Mouse (Mus musculus): ENCODE results near the gene Slc6a11.

Gene Slc6a11

DNA sequence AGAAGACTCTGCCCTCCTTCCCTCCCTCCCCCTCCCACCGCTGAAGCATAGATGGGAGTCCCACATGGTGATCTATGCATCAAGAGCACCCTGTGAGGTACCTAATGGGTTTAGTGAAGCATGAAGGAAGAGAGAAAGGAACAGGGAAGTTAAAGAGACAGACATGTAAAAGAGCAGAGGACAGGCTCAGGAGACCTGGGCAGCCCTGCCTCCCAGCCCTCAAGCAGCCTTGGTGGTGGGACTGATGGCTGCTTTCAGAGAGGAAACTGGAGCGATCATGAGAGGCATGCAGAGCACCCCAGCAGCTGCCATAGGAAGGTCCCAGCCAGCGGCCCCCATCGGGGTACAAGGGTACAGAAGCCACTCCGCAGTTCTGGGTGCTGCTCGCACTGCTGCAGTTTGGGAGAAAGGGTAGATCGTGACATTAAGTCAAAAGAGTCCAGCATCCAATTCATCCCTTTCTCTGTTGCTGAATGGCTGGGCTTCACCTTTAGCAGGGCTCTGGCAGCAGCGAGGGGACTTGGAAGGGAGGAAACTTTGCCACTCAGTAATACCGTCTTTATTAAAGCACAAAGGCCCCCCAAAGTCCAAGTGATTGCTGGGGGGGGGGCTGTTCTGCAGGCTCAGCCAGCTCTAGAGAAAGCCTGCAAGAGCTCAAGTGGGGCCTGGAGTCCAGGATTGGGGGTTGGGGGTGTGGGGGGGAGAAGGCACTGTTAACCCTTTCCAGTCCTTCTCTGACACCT is 43.5 kb downstream of the Slc6a11 start:
- DNase-seq (ENCODE audit: extremely low spot score, low read depth, low spot score), result no peak

DNA sequence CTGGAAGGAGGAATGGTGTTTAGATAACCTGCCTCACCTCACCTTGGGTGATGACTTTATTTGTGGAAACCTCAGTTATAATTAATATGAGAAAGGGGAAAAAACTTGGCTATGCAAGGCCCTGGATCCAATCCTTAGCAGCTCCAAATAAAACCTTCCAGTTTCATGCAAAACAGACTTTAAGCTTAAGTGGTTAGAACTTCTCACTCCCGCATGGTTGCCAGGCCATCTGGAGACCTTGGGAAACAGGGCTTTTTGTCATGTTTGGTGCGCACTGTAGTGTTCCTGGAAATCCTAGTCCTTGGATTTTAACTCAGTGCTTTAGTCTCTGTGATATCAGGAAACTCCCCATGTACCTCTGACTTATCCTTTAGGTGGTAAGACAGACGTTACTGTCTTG is 47.1 kb downstream of the Slc6a11 start:
- no peak for DNase-seq (ENCODE audit: extremely low spot score, low read depth, low spot score)

DNA sequence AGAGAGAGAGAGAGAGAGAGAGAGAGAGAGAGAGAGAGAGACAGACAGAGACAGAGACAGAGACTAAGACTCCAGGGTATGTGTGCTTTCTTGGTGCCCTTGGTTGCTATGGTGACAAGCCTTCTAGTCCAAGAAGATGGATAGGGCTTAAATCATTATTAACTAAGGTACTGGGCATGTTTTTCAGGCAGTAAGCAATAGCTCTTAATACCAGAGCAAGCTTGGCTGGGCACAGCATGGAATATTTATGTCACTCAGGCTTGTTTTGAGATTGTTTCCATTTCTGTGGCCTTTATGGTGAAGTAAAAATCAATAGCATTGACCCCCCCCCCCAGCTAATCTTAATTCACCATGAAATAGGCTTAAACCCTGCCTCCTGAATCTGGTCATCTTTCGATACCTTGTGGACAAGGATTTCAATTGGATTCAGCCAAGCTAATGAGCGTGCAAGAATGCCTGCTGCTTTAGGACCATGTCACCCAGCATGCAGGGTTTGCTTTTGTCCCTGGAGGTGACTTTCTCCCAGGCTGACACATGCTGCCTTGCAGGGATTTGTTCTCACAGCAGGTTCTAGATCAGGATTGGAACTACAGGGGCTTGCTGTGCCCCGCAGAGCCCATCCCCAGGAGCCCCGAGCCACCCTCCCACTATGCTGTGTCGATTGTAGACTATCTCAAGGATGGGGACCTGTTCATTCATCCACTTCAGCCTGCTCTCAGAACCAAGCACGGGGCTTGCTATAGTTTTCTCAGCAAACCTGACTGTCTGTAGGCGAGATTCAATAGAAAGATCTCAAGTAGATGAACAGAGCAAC is 51.5 kb downstream of the Slc6a11 start:
- no peak for DNase-seq (ENCODE audit: extremely low spot score, low read depth, low spot score)

DNA sequence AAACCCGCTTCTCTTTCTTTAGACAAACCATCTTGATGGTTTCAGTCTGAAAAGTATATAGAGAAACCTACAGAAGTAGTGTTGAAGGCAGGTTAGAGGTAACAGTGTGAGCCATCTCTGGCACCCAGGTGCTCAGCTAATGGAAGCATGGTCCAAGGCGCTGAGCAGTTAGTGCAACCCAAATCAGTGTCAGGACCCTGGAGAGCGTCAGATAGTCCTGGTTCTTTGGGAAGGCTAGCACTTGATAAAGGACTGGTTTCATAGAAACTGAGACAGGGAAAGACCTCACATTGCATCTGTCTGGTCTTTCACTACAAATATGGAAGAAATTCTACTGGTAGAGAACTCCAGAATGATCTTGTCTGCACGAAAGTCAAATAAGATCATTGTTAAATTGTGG is 56.1 kb downstream of the Slc6a11 start:
- DNase-seq (ENCODE audit: extremely low spot score, low read depth, low spot score), result peak; percentile 18

DNA sequence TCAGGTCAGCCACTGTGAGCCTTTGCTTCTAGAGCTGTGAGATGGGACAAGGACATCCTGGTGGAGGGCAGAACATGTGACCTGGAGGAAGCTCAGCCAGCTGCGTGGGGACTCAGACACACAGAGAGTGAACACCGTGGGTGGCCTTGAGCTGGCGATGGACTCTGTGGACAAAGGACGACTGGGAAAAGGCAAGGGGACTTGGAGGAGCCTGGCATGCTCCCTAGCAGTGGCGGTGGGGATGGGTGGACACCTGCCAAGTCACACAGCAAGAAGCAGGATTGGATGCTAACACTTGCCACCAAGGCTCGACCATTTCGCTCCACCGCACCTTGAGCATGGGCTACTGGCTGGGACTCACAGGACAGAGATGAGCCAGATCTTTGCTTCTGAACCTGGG is 57.8 kb downstream of the Slc6a11 start:
- no peak for DNase-seq (ENCODE audit: extremely low spot score, low read depth, low spot score)

DNA sequence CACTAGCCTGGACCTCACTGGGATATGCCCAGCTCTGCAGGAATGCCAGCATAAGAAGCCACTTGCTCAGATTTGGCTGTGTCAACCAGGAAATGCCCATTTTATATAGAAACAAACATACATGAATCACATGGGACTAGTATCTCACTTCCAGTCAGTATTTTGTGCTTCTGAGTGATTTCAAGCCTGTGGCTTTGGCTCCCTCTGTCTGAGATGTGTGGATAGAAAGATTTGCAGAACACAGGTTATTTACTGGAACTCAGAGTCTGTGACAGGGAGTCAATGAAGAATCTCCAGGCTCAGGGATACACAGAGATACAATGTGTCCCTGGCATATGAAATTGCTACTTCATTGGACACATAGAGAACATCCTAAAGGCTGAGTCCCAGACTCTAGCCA is 65.0 kb downstream of the Slc6a11 start:
- DNase-seq (ENCODE audit: extremely low spot score, low read depth, low spot score), result no peak

DNA sequence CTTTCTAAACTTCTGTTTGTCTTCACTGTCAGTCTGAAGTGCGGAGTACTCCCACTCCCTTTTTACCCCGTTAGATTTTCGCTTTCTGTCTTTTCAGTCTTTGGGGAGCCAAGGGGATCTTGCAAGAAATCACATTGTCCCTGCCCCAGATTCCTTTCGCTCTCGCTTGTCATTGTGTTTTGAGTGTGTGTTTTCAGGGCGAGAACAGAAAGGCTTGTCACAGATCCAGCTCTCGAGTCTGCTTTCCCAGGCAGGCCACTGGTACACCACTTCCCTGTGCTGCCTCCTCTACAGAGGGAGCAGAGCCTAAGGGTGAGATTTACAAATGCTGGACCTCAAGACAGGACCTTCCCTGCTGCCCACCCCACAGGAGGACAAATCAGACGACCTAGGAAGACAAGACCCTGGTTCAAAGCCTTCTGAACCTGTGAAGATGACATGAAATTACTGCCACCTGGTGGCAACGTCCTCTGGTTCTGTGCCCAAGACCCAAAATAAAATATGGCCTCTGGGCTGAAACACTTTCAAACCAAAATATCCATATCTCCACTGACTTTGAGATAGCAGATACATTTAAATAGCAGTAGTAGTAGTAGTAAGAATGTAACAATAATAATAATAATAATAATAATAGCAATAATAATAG is 68.3 kb downstream of the Slc6a11 start:
- no peak for DNase-seq (ENCODE audit: extremely low spot score, low read depth, low spot score)

DNA sequence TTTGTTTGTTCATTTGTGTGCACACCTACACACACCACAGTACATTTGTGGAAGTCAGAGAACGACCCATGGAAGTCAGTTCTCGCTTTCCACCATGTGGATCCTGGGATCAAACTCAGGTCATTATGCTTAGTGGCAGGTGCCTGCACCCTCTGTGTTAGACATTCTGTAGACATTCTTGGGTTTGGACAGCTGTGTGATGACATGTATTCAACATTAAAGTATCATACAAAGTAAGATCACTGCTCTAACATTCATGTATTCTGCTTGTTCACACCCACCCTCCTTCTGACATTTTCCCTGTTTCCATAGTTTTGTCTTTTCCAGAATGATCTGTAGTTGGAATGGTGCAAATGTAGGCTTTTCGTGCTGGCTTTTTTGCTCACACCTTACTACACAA is 73.5 kb downstream of the Slc6a11 start:
- no peak for DNase-seq (ENCODE audit: extremely low spot score, low read depth, low spot score)

DNA sequence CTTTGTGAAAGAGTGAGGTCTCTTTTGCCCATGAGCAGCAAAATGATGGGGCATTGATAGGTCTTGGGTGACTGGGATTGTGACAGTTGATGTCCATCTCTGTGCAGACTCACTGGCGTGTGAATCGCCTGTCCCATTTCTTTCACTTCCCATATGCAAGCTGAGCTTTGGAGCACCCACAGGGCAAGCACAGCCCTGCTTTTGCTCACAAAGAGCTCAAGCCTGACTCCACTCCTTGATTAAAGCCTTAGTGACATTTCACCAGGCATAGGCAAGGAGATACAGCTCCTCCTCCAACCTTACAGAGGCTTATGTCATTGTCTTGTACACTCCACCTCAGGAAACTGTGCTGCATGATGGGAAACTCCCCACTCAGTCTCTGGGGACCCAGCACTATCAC is 77.3 kb downstream of the Slc6a11 start:
- DNase-seq (ENCODE audit: extremely low spot score, low read depth, low spot score), result no peak

DNA sequence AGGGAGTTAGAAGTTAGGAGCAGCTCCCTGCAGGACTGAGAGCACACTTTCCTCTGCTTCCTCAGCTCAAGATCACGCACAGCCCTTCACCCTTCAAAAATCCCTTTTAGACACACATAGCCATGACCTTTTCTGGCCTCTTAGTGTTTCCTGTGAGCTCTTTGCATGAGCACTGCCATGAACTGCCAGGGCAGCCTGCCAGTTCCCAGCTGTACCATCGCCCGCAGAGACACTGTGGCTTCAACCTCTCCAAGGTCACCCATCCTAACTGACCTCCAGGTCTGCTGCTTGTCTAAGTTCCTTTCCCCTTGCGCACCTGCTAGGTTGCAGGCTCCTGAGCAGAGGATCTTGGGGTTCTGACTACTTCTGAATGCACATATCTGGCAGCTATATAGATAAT is 83.4 kb downstream of the Slc6a11 start:
- no peak for DNase-seq (ENCODE audit: extremely low spot score, low read depth, low spot score)

DNA sequence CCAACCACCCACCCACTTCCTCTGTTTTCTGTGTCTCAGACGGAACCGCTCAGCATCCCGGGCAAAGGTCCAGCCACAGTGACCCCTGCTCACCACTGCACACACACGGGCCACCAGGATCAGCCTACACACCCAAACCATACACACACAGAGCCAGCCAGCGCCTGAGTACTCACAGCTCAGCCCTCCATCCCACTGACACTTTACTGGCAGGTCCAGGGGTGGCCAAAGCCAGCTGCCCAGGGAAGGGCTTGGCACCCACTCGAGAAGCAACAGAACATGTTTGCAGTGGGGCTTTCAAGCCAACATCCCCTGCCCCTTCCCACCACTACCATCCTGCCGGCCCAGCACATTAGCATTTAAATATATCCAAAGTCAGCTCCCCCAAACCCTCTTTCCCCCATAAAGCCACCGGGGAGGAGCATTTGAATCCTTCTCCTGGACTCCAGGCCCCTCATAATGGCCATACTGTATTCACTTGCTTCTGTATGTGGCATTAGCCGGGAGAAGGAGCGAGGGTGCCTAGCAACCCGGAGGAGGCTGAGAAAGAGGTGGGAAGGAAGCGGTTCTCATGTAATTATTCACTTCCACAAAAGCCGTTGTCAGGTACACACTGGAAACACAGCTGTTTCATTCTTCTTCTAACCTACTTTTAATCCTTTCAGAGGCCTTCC is 85.8 kb downstream of the Slc6a11 start:
- DNase-seq (ENCODE audit: extremely low spot score, low read depth, low spot score), result no peak

DNA sequence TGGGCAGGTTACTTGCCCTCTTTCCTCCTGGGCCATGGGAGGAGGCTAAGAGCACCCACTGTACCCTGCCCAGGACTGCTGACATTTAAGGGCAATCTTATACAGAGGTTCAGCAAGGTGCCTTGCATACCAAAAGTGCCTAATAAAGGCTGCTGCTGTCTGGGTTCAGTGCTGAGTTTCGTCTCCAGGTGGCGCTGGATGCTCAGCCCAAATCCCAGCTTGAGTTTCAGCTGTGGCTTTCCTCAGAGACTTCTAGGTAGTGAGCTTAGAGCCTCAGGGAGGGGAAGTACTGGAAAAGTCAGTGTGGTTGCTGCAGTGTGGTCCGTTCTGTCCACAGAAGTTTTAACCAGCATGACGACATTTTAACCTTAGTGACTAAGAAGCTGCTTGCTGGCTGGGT is 93.4 kb downstream of the Slc6a11 start:
- no peak for DNase-seq (ENCODE audit: extremely low spot score, low read depth, low spot score)

DNA sequence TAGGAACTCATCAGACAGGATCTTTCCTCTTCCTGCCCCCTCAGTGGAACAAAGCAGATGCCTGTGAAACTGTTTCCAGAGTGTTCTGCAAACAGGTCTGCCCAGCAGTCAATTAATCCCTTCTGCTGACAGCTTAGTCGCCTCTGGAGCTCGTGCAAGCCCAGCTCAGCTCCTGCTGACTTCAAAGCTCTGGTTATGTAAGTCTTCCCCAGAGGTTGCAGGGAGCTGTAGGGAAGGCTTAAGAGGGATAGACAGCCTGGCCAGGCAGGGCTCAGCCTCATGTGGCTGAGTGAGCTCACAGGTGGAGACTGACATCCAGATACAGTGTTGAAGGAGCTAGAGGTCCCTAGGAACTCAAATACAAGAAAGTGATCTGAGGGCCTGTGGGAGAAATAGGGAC is 96.3 kb downstream of the Slc6a11 start:
- DNase-seq (ENCODE audit: extremely low spot score, low read depth, low spot score), result peak; percentile 22

DNA sequence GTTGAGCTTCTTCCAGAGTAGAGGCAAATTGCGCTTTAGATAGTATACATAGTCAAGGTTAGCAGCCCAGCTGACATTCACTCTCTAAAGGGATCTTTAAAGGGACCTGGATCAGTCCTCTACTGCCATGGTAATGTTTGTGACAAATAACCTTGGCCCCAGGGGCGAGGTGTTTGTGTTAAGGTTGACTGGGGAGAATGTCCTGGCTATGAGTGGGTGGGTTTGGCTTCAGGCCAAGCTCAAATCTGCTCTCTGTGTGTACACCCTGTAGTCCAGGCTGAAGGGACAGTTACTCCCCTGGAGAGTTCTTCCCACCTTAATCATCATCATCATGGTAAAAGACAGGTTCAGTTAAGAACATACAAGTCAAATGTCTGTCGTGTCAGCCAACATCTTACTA is 97.2 kb downstream of the Slc6a11 start:
- DNase-seq (ENCODE audit: extremely low spot score, low read depth, low spot score), result no peak

DNA sequence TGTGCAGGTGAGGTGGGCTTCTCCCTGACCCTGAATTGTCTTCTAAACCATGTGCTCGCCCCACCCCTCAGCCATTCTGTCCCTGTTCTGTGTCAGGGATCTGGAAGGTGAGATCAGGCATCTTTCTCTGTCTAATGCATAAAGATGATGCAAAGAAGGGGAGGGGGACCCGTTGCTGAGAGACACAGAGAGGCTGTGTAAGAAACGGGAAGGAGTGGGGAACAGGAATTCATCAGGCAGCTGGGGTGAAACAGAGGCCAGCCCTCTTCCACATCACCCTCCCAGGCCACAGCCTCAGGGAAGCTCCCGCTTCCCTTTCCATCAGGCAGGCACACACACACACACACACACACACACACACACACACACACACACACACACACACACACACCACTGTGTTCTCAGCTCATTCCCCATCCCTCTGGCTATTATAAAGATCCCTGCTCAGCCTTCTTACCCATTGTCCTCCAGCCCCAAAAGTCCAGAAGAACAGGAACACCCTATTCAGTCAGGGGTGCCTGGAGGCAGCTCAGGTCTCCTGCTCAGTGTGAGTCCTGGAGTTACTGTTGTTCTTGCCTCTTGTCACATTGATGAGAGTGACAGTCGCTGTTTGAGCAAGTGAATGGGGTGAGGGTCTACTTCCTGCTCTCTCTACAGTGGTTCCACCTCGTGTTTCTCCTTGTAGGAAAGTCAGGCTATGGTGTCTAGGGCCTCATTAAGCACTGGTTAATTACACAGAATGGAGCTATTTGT is 108.0 kb downstream of the Slc6a11 start:
- DNase-seq (ENCODE audit: extremely low spot score, low read depth, low spot score), result no peak

DNA sequence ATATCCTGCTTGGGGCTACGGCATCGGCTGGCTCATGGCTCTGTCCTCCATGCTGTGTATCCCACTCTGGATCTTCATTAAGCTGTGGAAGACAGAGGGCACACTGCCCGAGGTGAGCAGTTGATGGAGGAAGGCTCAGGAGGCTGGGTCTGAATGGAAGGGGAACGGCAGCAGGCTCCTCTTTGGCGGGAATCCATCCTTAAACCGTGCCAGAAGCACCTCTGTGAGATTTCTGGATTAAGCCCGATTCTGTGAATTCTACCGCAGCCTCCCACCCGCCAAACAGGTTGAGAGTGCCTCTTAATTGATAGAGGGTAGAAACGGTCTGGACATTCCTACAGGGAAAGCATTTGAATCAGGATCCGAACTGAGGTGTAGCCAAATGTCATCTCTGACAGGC is 114.6 kb downstream of the Slc6a11 start:
- DNase-seq (ENCODE audit: extremely low spot score, low read depth, low spot score), result no peak

DNA sequence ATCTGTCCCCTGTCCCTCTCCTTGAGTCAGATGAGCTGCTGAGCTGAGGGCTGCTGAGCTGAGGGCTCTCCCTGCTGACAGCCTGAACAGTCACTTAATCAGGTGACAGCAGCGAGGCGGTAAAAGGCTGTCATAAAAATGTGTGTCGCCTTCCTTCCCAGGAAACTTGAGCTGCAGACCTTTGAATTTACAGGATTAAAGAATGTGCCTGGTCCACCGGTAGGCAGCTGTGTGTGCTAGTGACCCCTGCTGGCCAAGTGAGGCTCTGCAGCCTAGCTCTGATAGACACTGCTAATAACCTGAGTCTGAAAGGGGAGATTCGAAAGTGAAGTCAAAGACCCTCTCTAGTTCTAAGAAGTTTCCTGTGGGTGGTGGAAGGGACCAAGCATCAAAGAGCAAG is 119.3 kb downstream of the Slc6a11 start:
- DNase-seq (ENCODE audit: extremely low spot score, low read depth, low spot score), result peak; percentile 79

DNA sequence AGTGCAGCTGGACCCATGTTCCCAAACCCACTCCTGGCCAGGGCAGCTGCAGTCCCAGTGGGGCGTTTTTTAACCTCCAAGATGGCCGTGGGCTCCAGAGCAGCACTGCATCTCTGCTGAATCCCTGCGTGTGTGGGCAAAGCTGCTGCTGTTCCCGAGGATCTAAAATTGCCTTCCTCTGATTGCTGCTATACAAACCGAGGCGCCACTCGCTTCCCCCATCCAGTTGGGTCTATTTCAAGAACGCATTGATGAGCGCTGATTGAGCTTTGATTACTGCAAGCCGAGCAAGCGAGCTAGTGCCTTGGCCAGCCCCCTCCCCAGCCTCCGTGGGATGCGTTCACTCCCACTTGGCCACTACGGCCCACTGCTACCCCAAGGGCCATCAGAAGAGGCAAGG is 123.9 kb downstream of the Slc6a11 start:
- no peak for DNase-seq (ENCODE audit: extremely low spot score, low read depth, low spot score)

DNA sequence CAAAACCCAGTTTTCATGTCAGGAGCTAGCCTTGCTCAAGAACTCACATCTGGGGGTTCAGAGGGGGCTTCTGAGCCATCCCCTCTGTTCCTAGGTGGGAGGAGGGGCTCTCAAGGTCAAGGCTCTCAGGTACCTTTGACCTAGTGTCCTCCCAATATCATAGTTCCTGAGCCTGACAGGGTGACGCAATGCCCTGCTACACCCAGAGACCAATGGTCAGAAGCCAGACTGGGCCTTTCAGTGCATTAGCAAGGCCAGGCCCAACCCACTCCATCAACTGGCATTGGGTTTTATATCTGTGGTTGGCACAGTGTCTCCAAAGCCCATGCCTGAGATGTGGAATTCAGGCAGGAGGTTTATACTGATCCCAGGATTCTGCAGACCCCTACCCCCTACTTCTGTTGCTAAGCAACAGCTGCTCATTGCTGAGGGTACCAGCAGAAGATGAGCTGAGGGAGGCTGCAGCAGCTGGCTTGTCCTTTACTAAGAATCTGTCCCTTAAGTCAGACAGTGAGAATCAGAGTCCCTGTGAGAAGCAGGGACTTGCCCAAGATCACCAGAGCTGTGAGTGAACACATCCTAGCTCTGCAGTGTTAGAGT is 126.8 kb downstream of the Slc6a11 start:
- no peak for DNase-seq (ENCODE audit: extremely low spot score, low read depth, low spot score)

DNA sequence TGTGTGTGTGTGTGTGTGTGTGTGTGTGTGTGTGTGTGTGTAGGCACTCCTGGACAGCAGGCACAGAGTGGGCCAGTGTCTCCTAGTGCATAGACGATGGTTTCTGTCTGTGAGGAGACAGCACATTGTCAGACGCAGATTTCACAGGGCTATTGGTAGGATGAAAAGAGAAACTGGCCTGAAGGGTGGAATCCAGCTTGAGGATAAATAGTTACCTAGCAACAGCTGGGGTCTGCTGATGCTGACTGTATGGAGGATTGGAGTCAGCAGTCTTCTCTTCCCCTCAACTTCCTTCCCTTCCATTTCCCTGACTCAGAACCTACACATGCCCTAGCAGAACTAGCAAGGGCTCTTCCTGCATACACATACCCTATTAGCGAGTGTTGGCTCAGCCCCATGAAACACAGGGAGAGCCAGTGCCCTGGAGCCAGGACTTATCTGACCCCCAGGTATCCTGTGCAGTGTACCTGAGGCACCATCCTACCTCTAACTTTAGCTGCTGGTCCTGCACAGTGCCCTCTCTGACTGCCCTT is 127.7 kb downstream of the Slc6a11 start:
- DNase-seq (ENCODE audit: extremely low spot score, low read depth, low spot score), result no peak
